In genomic region chr1:106715111-106716083, GRCm38 (mm10) we compare ENCODE assay signal across 10 mouse cellular contexts. TPM values are rescaled to one million over a fixed set of nuclear protein-coding genes. Genes with fewer than 3 reads are reported as not detected.
DNase-seq lines count a peak whose midpoint lies in the region; ATAC-seq and TF ChIP-seq lines count a peak whose summit lies in the region.
"Had no signal": no experiment of that assay in that cellular context is flagged by ENCODE, and none has a peak within 500 bp of the region (broad histone marks: within the 10 kb centered on the region; RNA-seq: fewer than 3 reads in every experiment).

No protein-coding gene starts in this region.

- no peak overlapping the region for H3K27ac ChIP-seq in intestine, embryonic 15.5 days
- no peak overlapping the region for H3K27ac ChIP-seq in intestine, embryonic 16.5 days (ENCODE audit: low read length)
- H3K27ac ChIP-seq in MEL (ENCODE audit: control insufficient read depth, low read depth, low read length): peak overlapping the region; percentile 94
- H3K27ac ChIP-seq in liver, embryonic 15.5 days (replicated peaks): no peak overlapping the region
- H3K27ac ChIP-seq in left cerebral cortex, adult 2 months: no peak overlapping the region

- peaks cover 11% of the 10 kb centered on the region; the same call in 1 of the 2 replicates for H3K4me1 ChIP-seq in intestine, embryonic 15.5 days (replicated peaks)
- peaks cover 15% of the 10 kb centered on the region for H3K4me1 ChIP-seq in intestine, embryonic 16.5 days (ENCODE audit: control insufficient read depth, insufficient read depth, low read length)
- peaks cover 7 to 12% of the 10 kb centered on the region in 2 experiments for H3K4me1 ChIP-seq in MEL (ENCODE audit: control insufficient read depth in 1 of 2, insufficient read depth in 2 of 2, low read length in 2 of 2)
- peaks cover 19% of the 10 kb centered on the region for H3K4me1 ChIP-seq in liver, embryonic 15.5 days (replicated peaks)

- ATAC-seq in intestine, embryonic 15.5 days: no peak
- ATAC-seq in intestine, embryonic 16.5 days: no peak
- ATAC-seq in liver, embryonic 15.5 days (ENCODE audit: insufficient read depth): no peak

- no peaks in the 10 kb centered on the region for H3K9me3 ChIP-seq in intestine, embryonic 15.5 days
- H3K9me3 ChIP-seq in intestine, embryonic 16.5 days (ENCODE audit: control insufficient read depth, low read length): no peaks in the 10 kb centered on the region
- no peaks in the 10 kb centered on the region for H3K9me3 ChIP-seq in MEL (replicated peaks; ENCODE audit: insufficient read depth, low read length)
- no peaks in the 10 kb centered on the region for H3K9me3 ChIP-seq in liver, embryonic 15.5 days (replicated peaks)
- H3K9me3 ChIP-seq: limb, embryonic 15.5 days had no signal

- no peak for TF ChIP-seq RAD21 in MEL (IDR thresholded peaks at IDR 0.05; ENCODE audit: low read depth, low read length)

- H3K4me2 ChIP-seq in intestine, embryonic 15.5 days (replicated peaks): peak overlapping the region; percentile 98; the same call in 1 of the 2 replicates
- no peak overlapping the region for H3K4me2 ChIP-seq in intestine, embryonic 16.5 days (ENCODE audit: low read depth, low read length)
- peak overlapping the region; percentile 78; the same call in 1 of the 2 replicates for H3K4me2 ChIP-seq in liver, embryonic 15.5 days

- no peak overlapping the region for H3K4me3 ChIP-seq in intestine, embryonic 15.5 days (replicated peaks)
- no peak overlapping the region for H3K4me3 ChIP-seq in intestine, embryonic 16.5 days (ENCODE audit: low read length)
- peak overlapping the region in 1 of 2 experiments; percentile 14; a peak in 2 of 4 replicates for H3K4me3 ChIP-seq in MEL (ENCODE audit: control insufficient read depth in 1 of 2, insufficient read depth in 1 of 2, low read depth in 2 of 2, low read length in 2 of 2)
- no peak overlapping the region for H3K4me3 ChIP-seq in liver, embryonic 15.5 days (replicated peaks)
- H3K4me3 ChIP-seq in left cerebral cortex, adult 2 months: no peak overlapping the region

- TF ChIP-seq EP300 in MEL (IDR thresholded peaks at IDR 0.05; ENCODE audit: low read depth in 1 of 2, low read length in 2 of 2): no peak

- no peaks in the 10 kb centered on the region for H3K27me3 ChIP-seq in intestine, embryonic 15.5 days (replicated peaks)
- no peaks in the 10 kb centered on the region for H3K27me3 ChIP-seq in intestine, embryonic 16.5 days (replicated peaks; ENCODE audit: control insufficient read depth, insufficient read depth, low read length)
- no peaks in the 10 kb centered on the region for H3K27me3 ChIP-seq in MEL (ENCODE audit: control insufficient read depth in 1 of 2, insufficient read depth in 2 of 2, low read length in 2 of 2)
- H3K27me3 ChIP-seq in liver, embryonic 15.5 days: peaks cover 47% of the 10 kb centered on the region
- H3K27me3 ChIP-seq: limb, embryonic 15.5 days had no signal

- no peak overlapping the region for H3K9ac ChIP-seq in intestine, embryonic 15.5 days
- no peak overlapping the region for H3K9ac ChIP-seq in intestine, embryonic 16.5 days (ENCODE audit: low read depth, low read length)
- H3K9ac ChIP-seq in MEL (ENCODE audit: control insufficient read depth, low read depth, low read length, poor library complexity, severe bottlenecking): peak overlapping the region; percentile 75
- H3K9ac ChIP-seq in liver, embryonic 15.5 days: no peak overlapping the region

- no peaks in the 10 kb centered on the region for H3K36me3 ChIP-seq in intestine, embryonic 15.5 days
- no peaks in the 10 kb centered on the region for H3K36me3 ChIP-seq in intestine, embryonic 16.5 days (ENCODE audit: control insufficient read depth, insufficient read depth, low read length)
- H3K36me3 ChIP-seq in MEL (ENCODE audit: control insufficient read depth in 1 of 2, insufficient read depth in 2 of 2, low read length in 2 of 2): peaks cover 0 to 20% of the 10 kb centered on the region in 2 experiments; a peak in 2 of 4 replicates
- H3K36me3 ChIP-seq in liver, embryonic 15.5 days (replicated peaks): no peaks in the 10 kb centered on the region
- H3K36me3 ChIP-seq: limb, embryonic 15.5 days had no signal

- DNase-seq in 416B (ENCODE audit: low read depth) (peak; percentile 64), MEL (ENCODE audit: low read depth, low spot score) (peak; percentile 91)
- DNase-seq in left cerebral cortex, adult 11 months (ENCODE audit: low spot score): no peak
- no peak for DNase-seq in left cerebral cortex, adult 2 months (ENCODE audit: extremely low spot score in 1 of 2, low spot score in 2 of 2)
- DNase-seq in kidney, postnatal 14 days: no peak
- DNase-seq: cerebellum, adult 9-11 months had no signal

- peak; percentile 76 to 85; a peak in 3 of 4 replicates for TF ChIP-seq POLR2A in MEL (IDR thresholded peaks at IDR 0.05; ENCODE audit: control insufficient read depth in 1 of 2, insufficient read depth in 1 of 2, low read depth in 1 of 2, low read length in 2 of 2, poor library complexity in 1 of 2)

- intact Hi-C loops in left cerebral cortex, adult 2 months (cut with DNase I): loop anchor here (2.0 to 10.0 kb wide), 2 partner anchors 43 to 651 kb away; partner anchors contain the start of gene Kdsr

- TF ChIP-seq CTCF in MEL (IDR thresholded peaks at IDR 0.05 in 2 of 3, conservative IDR thresholded peaks at IDR 0.05 in 1 of 3; ENCODE audit: control insufficient read depth in 1 of 3, insufficient read depth in 1 of 3, low read depth in 2 of 3, low read length in 3 of 3, poor library complexity in 1 of 3, severe bottlenecking in 1 of 3): no peak
- TF ChIP-seq CTCF in left cerebral cortex, adult 2 months (IDR thresholded peaks at IDR 0.05): no peak

- WGBS in intestine, embryonic 15.5 days: 86% methylated on average over 13 of the region's 13 CpGs
- 82% methylated on average over 13 of the region's 13 CpGs for WGBS in intestine, embryonic 16.5 days
- WGBS in liver, embryonic 15.5 days (ENCODE audit: insufficient replicate concordance): 60% methylated on average over 13 of the region's 13 CpGs

- H3K79me2 ChIP-seq in MEL (ENCODE audit: control insufficient read depth, insufficient read depth, low read length, poor library complexity): peaks cover 31% of the 10 kb centered on the region

TF ChIP-seq in MEL, 35 proteins besides CTCF, POLR2A, EP300 and RAD21:
- TF ChIP-seq HCFC1 (IDR thresholded peaks at IDR 0.05; ENCODE audit: low read depth, low read length) (no peak), E2F4 (IDR thresholded peaks at IDR 0.05; ENCODE audit: borderline replicate concordance, low read depth, low read length) (no peak), POLR2AphosphoS5 (IDR thresholded peaks at IDR 0.05; ENCODE audit: borderline replicate concordance, low read depth, low read length) (peak; percentile 97), TAL1 (IDR thresholded peaks at IDR 0.05; ENCODE audit: low read length) (peak; percentile 50; the same call in 1 of the 2 replicates), ZC3H11A (IDR thresholded peaks at IDR 0.05; ENCODE audit: low read depth, low read length) (no peak), BHLHE40 (IDR thresholded peaks at IDR 0.05; ENCODE audit: borderline replicate concordance, low read depth, low read length) (no peak), TBP (IDR thresholded peaks at IDR 0.05; ENCODE audit: low read depth, low read length) (peak; percentile 37), NRF1 (IDR thresholded peaks at IDR 0.05; ENCODE audit: insufficient read depth, low read depth, low read length, poor library complexity, severe bottlenecking) (no peak), GABPA (IDR thresholded peaks at IDR 0.05; ENCODE audit: low read depth, low read length) (no peak)

RNA-seq across cellular contexts. Expression of gene Bcl2, which starts 1.3 kb away (rescaled TPM):
- 13.2 and 13.9 TPM in 2 replicates for polyA plus RNA-seq in intestine, embryonic 15.5 days (2015; fragmentation: Nextera tagmentation; extraction: Ambion mirVana)
- polyA plus RNA-seq in intestine, embryonic 16.5 days (2015; fragmentation: Nextera tagmentation; extraction: Ambion mirVana): 10.1 and 11.9 TPM in 2 replicates
- 26.0 and 30.9 TPM in 2 replicates for total RNA-seq in MEL (2012; rRNA removed)
- 10 to 100 TPM; 38.8 to 87.0 TPM for polyA plus RNA-seq in MEL (2012; ENCODE audit: insufficient read depth in 1 of 2, insufficient read length in 2 of 2, low read depth in 1 of 2, low replicate concordance in 2 of 2, missing spikeins in 1 of 2)
- polyA plus RNA-seq in liver, embryonic 15.5 days (2015; fragmentation: Nextera tagmentation; extraction: Ambion mirVana): 0.84 TPM in 2 replicates
- total RNA-seq in left cerebral cortex, adult 2 months (2021): 10 to 100 TPM; 14.5 to 17.5 TPM

RNA-seq across cellular contexts. Expression of gene Kdsr, which starts 44.1 kb away (rescaled TPM):
- polyA plus RNA-seq in intestine, embryonic 15.5 days (2015; fragmentation: Nextera tagmentation; extraction: Ambion mirVana): 13.2 and 14.9 TPM in 2 replicates
- polyA plus RNA-seq in intestine, embryonic 16.5 days (2015; fragmentation: Nextera tagmentation; extraction: Ambion mirVana): 14.9 and 17.1 TPM in 2 replicates
- total RNA-seq in MEL (2012; rRNA removed): 15.1 and 15.3 TPM in 2 replicates
- polyA plus RNA-seq in MEL (2012; ENCODE audit: insufficient read depth in 1 of 2, insufficient read length in 2 of 2, low read depth in 1 of 2, low replicate concordance in 2 of 2, missing spikeins in 1 of 2): 10 to 100 TPM in 1 of 2 experiments, not detected in 1; 20.3 TPM
- 3.0 and 3.7 TPM in 2 replicates for polyA plus RNA-seq in liver, embryonic 15.5 days (2015; fragmentation: Nextera tagmentation; extraction: Ambion mirVana)
- total RNA-seq in left cerebral cortex, adult 2 months (2021): 10 to 100 TPM; 26.4 to 28.3 TPM

Comparison
In these comparisons a context has a peak if more than half of its experiments do, and no peak if none do; other contexts are left out.
1. DNase-seq: peak in 416B (single experiment) and MEL (single experiment); none in left cerebral cortex, adult 11 months (single experiment), left cerebral cortex, adult 2 months (0 of 2) and kidney, postnatal 14 days (single experiment).